Mouse (Mus musculus): ENCODE data around the gene Col4a3bp. TPM values are rescaled to one million over a fixed set of nuclear protein-coding genes. Genes with fewer than 3 reads are reported as not detected.
A peak's percentile ranks its signal among the peaks of the same experiment; 100 is the strongest.
"Not testable (repeated sequence)": the region's sequence is repeated elsewhere in the genome, so short reads cannot be mapped to it uniquely, and the experiment has no call there.

Gene Col4a3bp
- total RNA-seq, 2 experiments from 2014 or later: 31.5 to 39.7 TPM

GRCm38 (mm10) chr13:96653041-96653440, 110.6 kb downstream of the Col4a3bp start:
- DNase-seq: no peak

- no peak for DNase-seq
Measured at GRCm38 (mm10) chr13:96656673-96657072, 114.3 kb downstream of the Col4a3bp start.

- no peak for DNase-seq
Measured at GRCm38 (mm10) chr13:96658936-96659335, 116.5 kb downstream of the Col4a3bp start.

- peak; percentile 10 for DNase-seq
Measured at GRCm38 (mm10) chr13:96660095-96660860, 117.9 kb downstream of the Col4a3bp start.

DNA sequence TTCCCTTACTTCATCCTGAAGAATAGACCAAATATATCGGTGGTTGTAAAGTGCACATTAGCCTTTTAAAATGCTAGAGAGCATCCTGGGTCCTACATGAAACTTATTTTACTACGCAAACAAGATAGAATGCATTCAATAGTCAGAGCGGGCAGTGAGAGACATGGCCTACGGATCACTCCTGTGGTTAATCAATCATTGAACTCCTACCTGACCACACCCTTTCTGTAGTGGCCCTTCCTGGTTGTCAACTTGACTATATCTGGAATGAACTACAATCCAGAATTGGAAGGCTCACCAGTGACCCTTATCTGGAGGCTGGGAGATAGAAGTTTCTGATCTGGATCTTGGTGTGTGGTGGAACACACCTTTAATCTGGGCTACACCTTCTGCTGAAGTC, 120.7 kb downstream of the Col4a3bp start:
- DNase-seq: not testable (repeated sequence)

DNA sequence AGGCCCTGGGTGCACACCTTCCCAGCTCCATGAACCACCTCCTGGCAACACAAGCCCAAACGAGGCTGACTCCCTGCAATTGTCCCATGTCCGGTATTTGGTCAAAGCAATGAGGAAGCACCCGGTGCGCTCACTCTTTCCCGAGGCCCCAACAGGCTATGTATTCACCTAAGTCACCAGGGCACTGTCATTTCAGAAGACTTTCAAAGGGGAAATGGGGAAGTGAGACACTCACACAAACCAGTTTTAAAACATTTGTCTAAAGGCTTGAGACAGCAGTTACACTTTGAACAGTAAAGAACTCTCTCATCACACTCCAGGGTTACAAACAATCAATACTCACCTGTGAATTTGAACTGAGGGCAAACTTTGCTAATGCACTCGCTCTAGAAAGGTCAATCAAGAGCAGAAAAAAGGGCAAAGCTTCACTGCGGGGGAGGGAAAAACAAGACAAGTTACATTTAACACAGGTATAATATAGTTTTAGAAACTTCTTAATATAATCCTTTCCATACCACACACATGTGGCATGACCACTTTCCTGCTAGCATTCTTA, 122.1 kb downstream of the Col4a3bp start:
- no peak for DNase-seq

GRCm38 (mm10) chr13:96670019-96670405, 127.6 kb downstream of the Col4a3bp start:
- DNase-seq: no peak

DNA sequence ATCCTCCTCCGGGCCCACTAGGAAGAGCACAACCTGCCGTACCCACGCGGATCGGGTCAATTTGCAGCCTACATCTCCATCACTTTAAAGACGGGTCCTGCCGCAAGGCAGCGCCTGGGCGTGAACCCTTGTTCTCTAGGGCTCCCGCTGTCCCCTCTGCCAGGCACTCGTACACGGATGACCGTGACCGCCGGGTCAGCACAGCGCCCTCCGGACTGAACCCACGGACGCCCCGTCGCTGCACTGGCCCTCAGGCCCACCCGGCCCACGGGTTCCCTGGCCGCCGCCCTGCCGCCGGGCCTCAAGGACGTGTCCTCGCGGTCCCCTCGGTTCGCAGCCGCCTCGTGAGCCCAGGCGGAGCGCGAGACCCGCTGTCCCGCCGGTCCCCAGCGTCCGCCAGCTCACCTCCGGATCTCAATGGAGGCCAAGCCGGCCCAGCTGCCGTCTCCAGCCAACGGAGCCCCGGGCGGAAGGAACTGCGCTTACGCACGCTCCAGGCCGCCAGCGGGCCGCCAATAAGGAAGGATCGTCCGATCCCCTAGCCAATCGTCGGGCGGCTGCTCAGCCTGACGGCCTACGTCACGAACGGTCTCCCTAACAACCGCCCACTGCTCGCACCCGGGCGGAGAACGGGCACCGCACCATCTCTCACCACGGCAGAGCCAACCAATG, 128.1 kb downstream of the Col4a3bp start, which contains the start of gene Hmgcr:
TSS of gene Hmgcr (minus strand) at position 531 of the 672 bp plus-strand sequence.
- peak; percentile 98 for DNase-seq

GRCm38 (mm10) chr13:96671078-96671905, 128.9 kb downstream of the Col4a3bp start:
- no peak for DNase-seq

GRCm38 (mm10) chr13:96671906-96672234, 129.5 kb downstream of the Col4a3bp start:
- DNase-seq: no peak

- DNase-seq: no peak
Measured at GRCm38 (mm10) chr13:96672276-96672675, 129.9 kb downstream of the Col4a3bp start.

- DNase-seq: no peak
Measured at GRCm38 (mm10) chr13:96673817-96674216, 131.4 kb downstream of the Col4a3bp start.

DNA sequence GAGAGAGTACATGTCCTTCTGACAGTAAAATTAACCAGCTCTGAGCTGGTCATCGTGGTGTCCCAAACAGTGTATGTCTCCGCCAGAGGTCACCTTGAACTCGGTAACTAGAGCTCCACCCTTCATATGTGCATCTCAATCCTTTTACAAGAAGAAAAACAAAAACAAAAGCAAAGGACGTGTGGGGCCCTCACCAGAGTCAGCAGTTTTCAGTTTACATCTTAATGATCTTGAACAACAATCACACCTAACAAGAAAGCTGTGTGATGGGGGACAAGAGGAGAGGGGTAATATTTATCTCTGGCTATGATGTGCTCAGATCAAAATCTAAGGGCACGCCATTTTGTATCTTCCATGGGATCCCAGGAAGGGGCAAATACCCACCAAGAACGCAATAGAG, 133.3 kb downstream of the Col4a3bp start:
- no peak for DNase-seq

- DNase-seq: no peak
Measured at GRCm38 (mm10) chr13:96677071-96677470, 134.7 kb downstream of the Col4a3bp start.

DNA sequence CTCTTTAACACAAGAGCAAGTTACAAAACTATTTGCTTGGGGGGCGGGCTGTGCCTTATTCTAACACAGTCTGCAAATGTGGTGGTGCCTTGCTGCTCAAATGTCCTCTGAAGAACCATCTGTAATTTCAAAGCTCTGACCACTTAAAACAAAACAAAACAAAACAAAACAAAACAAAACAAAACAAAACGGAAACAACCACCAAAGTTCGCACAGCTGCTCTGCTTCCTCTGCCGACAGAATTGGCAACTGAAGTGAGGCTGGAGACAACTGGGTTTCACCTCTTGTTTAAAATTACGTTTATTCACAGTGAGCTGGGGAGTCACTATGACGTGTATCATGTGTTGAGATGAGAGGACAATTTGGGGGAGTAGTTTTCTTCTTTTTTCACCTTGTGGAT, 136.2 kb downstream of the Col4a3bp start:
- DNase-seq: no peak

DNA sequence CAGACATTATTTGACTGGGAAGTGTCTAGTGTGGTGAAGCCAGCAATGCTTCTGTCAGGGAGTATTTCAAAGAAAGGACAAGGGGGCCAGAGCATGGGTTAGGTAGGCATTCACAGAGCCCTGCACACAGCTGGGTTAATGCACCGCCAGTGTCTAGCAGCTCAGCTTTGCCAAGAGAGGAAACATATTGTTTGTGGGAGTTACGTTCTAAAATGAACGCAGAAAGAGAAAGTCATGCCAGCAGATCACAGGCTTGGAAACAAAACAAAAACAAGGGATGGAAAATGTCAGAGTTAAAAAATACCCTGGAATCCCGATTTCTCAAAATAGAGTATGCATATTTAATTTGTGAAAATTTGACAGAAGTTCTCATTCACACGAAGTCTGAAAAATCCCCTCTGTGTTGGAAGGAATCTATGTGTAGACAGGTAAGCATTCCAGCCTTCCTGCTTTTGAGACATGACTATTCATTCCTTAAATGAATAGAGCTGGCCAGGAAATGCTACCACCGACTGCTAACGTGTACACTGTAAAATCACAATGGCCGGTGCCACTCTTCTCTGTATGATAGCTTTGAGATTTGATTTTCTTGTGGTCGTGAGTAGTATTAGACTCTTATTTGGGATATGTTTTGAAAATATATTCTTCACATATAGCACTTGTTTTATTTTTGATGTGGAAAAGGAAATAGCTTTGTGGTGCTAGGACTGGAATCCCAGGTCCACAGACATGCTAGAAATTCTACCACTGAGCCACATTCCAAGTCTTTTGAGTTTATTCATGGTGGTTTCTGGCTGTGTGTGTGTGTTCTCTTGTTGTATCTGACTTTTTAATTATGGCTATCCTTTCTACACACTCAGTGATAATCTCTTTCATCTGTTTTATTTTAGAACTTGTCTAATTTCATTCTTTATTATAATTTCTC, 138.0 kb downstream of the Col4a3bp start:
- no peak for DNase-seq

GRCm38 (mm10) chr13:96681088-96681620, 138.7 kb downstream of the Col4a3bp start:
- DNase-seq: no peak

GRCm38 (mm10) chr13:96684779-96685178, 142.4 kb downstream of the Col4a3bp start:
- no peak for DNase-seq

GRCm38 (mm10) chr13:96687261-96687660, 144.8 kb downstream of the Col4a3bp start:
- no peak for DNase-seq

All from gastrocnemius, postnatal 25 days (tissue).